Mouse (Mus musculus): ENCODE measurements at regions not wholly inside any gene's neighbourhood (a gene's known extent, or its start where the extent isn't known, plus 50 kb on each side); places are given as distances from the start of the nearest gene placed in this dataset.

- Histone ChIP-seq H3K36me3 (no peaks in the 10 kb centered on the region), H3K4me3 (no peak overlapping the region), H3K27me3 (no peaks in the 10 kb centered on the region), H3K4me2 (no peak overlapping the region), H3K9ac (no peak overlapping the region), H3K4me1 (replicated peaks) (no peaks in the 10 kb centered on the region), H3K27ac (no peak overlapping the region), H3K9me3 (replicated peaks) (no peaks in the 10 kb centered on the region)
- ATAC-seq (replicated peaks; ENCODE audit: insufficient number of reproducible peaks, insufficient read depth, low FRiP score, low read depth) = no peak
- 84% methylated on average over 10 of the region's 10 CpGs for WGBS
Observed at GRCm38 (mm10) chr3:123810018-123810942, 119.6 kb upstream of the Ndst3 start.

GRCm38 (mm10) chr3:123810943-123811499 lies 120.4 kb upstream of the Ndst3 start:
- Histone ChIP-seq H3K36me3 (no peaks in the 10 kb centered on the region), H3K9ac (no peak overlapping the region), H3K4me1 (replicated peaks) (no peaks in the 10 kb centered on the region), H3K4me2 (no peak overlapping the region), H3K27ac (no peak overlapping the region), H3K9me3 (replicated peaks) (no peaks in the 10 kb centered on the region), H3K4me3 (no peak overlapping the region), H3K27me3 (no peaks in the 10 kb centered on the region)
- 68% methylated on average over 5 of the region's 5 CpGs for WGBS
- no peak for ATAC-seq (replicated peaks; ENCODE audit: insufficient number of reproducible peaks, insufficient read depth, low FRiP score, low read depth)

- 73% methylated on average over 6 of the region's 6 CpGs for WGBS
Observed at GRCm38 (mm10) chr3:123828790-123829189, 138.1 kb upstream of the Ndst3 start.

GRCm38 (mm10) chr3:123838385-123839170 lies 147.9 kb upstream of the Ndst3 start:
- Histone ChIP-seq H3K4me2 (no peak overlapping the region), H3K27me3 (no peaks in the 10 kb centered on the region), H3K4me3 (no peak overlapping the region), H3K9me3 (replicated peaks) (no peaks in the 10 kb centered on the region), H3K4me1 (replicated peaks) (no peaks in the 10 kb centered on the region), H3K9ac (no peak overlapping the region), H3K27ac (no peak overlapping the region), H3K36me3 (no peaks in the 10 kb centered on the region)
- 76% methylated on average over 10 of the region's 10 CpGs for whole genome bisulfite sequencing
- ATAC-seq (replicated peaks; ENCODE audit: insufficient number of reproducible peaks, insufficient read depth, low FRiP score, low read depth) = no peak

More at GRCm38 (mm10) chr3:123828790-123829189, 138.1 kb upstream of the Ndst3 start:
- H3K4me1 ChIP-seq (replicated peaks) = no peaks in the 10 kb centered on the region
- no peak overlapping the region for H3K9ac ChIP-seq
- ATAC-seq (replicated peaks; ENCODE audit: insufficient number of reproducible peaks, insufficient read depth, low FRiP score, low read depth) = no peak
- H3K36me3 ChIP-seq = no peaks in the 10 kb centered on the region
- H3K4me3 ChIP-seq = no peak overlapping the region
- H3K9me3 ChIP-seq (replicated peaks) = no peaks in the 10 kb centered on the region
- no peak overlapping the region for H3K4me2 ChIP-seq
- H3K27ac ChIP-seq = no peak overlapping the region
- H3K27me3 ChIP-seq = no peaks in the 10 kb centered on the region

GRCm38 (mm10) chr3:123846554-123846953 lies 155.9 kb upstream of the Ndst3 start:
- no peak overlapping the region for H3K4me3 ChIP-seq
- 75% methylated on average over 1 of the region's 1 CpGs for WGBS
- no peak for ATAC-seq (replicated peaks; ENCODE audit: insufficient number of reproducible peaks, insufficient read depth, low FRiP score, low read depth)
- H3K4me1 ChIP-seq (replicated peaks) = no peaks in the 10 kb centered on the region
- no peak overlapping the region for H3K27ac ChIP-seq
- no peak overlapping the region for H3K9ac ChIP-seq
- no peaks in the 10 kb centered on the region for H3K36me3 ChIP-seq
- H3K9me3 ChIP-seq (replicated peaks) = no peaks in the 10 kb centered on the region
- no peak overlapping the region for H3K4me2 ChIP-seq
- no peaks in the 10 kb centered on the region for H3K27me3 ChIP-seq

- 79% methylated on average over 2 of the region's 2 CpGs for WGBS
- Histone ChIP-seq H3K4me2 (no peak overlapping the region), H3K9me3 (replicated peaks) (no peaks in the 10 kb centered on the region), H3K36me3 (no peaks in the 10 kb centered on the region), H3K9ac (no peak overlapping the region), H3K27me3 (no peaks in the 10 kb centered on the region), H3K27ac (no peak overlapping the region), H3K4me3 (no peak overlapping the region), H3K4me1 (replicated peaks) (no peaks in the 10 kb centered on the region)
- no peak for ATAC-seq (replicated peaks; ENCODE audit: insufficient number of reproducible peaks, insufficient read depth, low FRiP score, low read depth)
Observed at GRCm38 (mm10) chr3:123848663-123849062, 158.0 kb upstream of the Ndst3 start.

- ATAC-seq (replicated peaks; ENCODE audit: insufficient number of reproducible peaks, insufficient read depth, low FRiP score, low read depth) = no peak
- WGBS = 77% methylated on average over 3 of the region's 3 CpGs
- H3K4me3 ChIP-seq = no peak overlapping the region
Observed at GRCm38 (mm10) chr3:123852889-123853288, 162.2 kb upstream of the Ndst3 start.

GRCm38 (mm10) chr3:123873709-123874108 lies 183.1 kb upstream of the Ndst3 start:
- Histone ChIP-seq H3K27ac (no peak overlapping the region), H3K9me3 (replicated peaks) (no peaks in the 10 kb centered on the region), H3K4me2 (no peak overlapping the region), H3K4me3 (no peak overlapping the region), H3K27me3 (no peaks in the 10 kb centered on the region), H3K4me1 (replicated peaks) (no peaks in the 10 kb centered on the region), H3K36me3 (no peaks in the 10 kb centered on the region), H3K9ac (no peak overlapping the region)
- ATAC-seq (replicated peaks; ENCODE audit: insufficient number of reproducible peaks, insufficient read depth, low FRiP score, low read depth) = no peak
- 85% methylated on average over 2 of the region's 2 CpGs for WGBS

More at GRCm38 (mm10) chr3:123852889-123853288, 162.2 kb upstream of the Ndst3 start:
- no peaks in the 10 kb centered on the region for H3K4me1 ChIP-seq (replicated peaks)
- no peak overlapping the region for H3K27ac ChIP-seq
- no peaks in the 10 kb centered on the region for H3K27me3 ChIP-seq
- no peak overlapping the region for H3K9ac ChIP-seq
- no peaks in the 10 kb centered on the region for H3K36me3 ChIP-seq
- no peaks in the 10 kb centered on the region for H3K9me3 ChIP-seq (replicated peaks)
- no peak overlapping the region for H3K4me2 ChIP-seq

GRCm38 (mm10) chr3:123893691-123894090 lies 203.0 kb upstream of the Ndst3 start:
- WGBS = 58% methylated on average over 3 of the region's 3 CpGs
- Histone ChIP-seq H3K4me3 (no peak overlapping the region), H3K9ac (no peak overlapping the region)

GRCm38 (mm10) chr3:123905928-123906721 lies 215.5 kb upstream of the Ndst3 start:
- H3K36me3 ChIP-seq = no peaks in the 10 kb centered on the region
- WGBS = 25% methylated on average over 9 of the region's 9 CpGs
- no peaks in the 10 kb centered on the region for H3K9me3 ChIP-seq (replicated peaks)
- H3K27me3 ChIP-seq = no peaks in the 10 kb centered on the region
- ATAC-seq (replicated peaks; ENCODE audit: insufficient number of reproducible peaks, insufficient read depth, low FRiP score, low read depth) = peak; percentile 64; the same call in 1 of the 2 replicates
- no peak overlapping the region for H3K4me3 ChIP-seq
- no peak overlapping the region for H3K9ac ChIP-seq
- H3K4me2 ChIP-seq = no peak overlapping the region
- peaks cover 2% of the 10 kb centered on the region; the same call in 1 of the 2 replicates for H3K4me1 ChIP-seq (replicated peaks)
- H3K27ac ChIP-seq = no peak overlapping the region

More at GRCm38 (mm10) chr3:123893691-123894090, 203.0 kb upstream of the Ndst3 start:
- Histone ChIP-seq H3K27me3 (no peaks in the 10 kb centered on the region), H3K27ac (no peak overlapping the region), H3K4me2 (no peak overlapping the region), H3K9me3 (replicated peaks) (no peaks in the 10 kb centered on the region), H3K4me1 (replicated peaks) (no peaks in the 10 kb centered on the region), H3K36me3 (no peaks in the 10 kb centered on the region)
- ATAC-seq (replicated peaks; ENCODE audit: insufficient number of reproducible peaks, insufficient read depth, low FRiP score, low read depth) = no peak
